Mouse (Mus musculus) embryonic fibroblast, embryonic 13.5 days (primary cell): ENCODE data around the gene Vps4b.

Experiments used
- CTCF ChIP-seq: IDR thresholded peaks from 2 replicates; pipeline ENCODE4 v1.5.1; 2011; ENCODE audit warnings: mild to moderate bottlenecking, control low read depth, low read length, moderate library complexity, borderline replicate concordance; ENCODE audit not compliant: insufficient read depth
- POLR2A ChIP-seq: IDR thresholded peaks from 2 replicates; pipeline ENCODE4 v1.6.1; 2011; ENCODE audit warnings: low read depth, mild to moderate bottlenecking, control low read depth, low read length, moderate library complexity

- TF ChIP-seq POLR2A (no peak), CTCF (no peak)
Observed at GRCm38 (mm10) chr1:106815265-106815664, 18.7 kb upstream of the Vps4b start.
